Mouse (Mus musculus): ENCODE data around the gene Repin1. TPM values are rescaled to one million over a fixed set of nuclear protein-coding genes. Genes with fewer than 3 reads are reported as not detected.

Repin1 gene
- total RNA-seq (2021): 10 to 100 TPM; 67.2 to 77.6 TPM
- long read RNA-seq, experiment 1, transcript Repin1-201 (3 exons, 3,145 nt): major isoform, 6 of 31 reads
- long read RNA-seq, experiment 1, transcript Repin1-206 (2 exons, 1,265 nt): major isoform, 6 of 31 reads
- long read RNA-seq, experiment 1, partial matches to known transcripts: 2 of 31 reads
- long read RNA-seq, experiment 1, other reads (novel, unspliced or antisense): 13 of 31 reads
- long read RNA-seq, experiment 2, transcript Repin1-205 (2 exons, 989 nt): minor isoform, 5 of 26 reads
- long read RNA-seq, experiment 2, transcript Repin1-201 (3 exons, 3,145 nt): major isoform, 10 of 26 reads
- long read RNA-seq, experiment 2, transcript Repin1-204 (3 exons, 3,057 nt): minor isoform, 5 of 26 reads
- long read RNA-seq, experiment 2, partial matches to known transcripts: 1 of 26 reads
- long read RNA-seq, experiment 2, other reads (novel, unspliced or antisense): 3 of 26 reads

- peak; percentile 96 to 97 for DNase-seq (ENCODE audit: low spot score in 2 of 2)
Observed at GRCm38 (mm10) chr6:48593158-48594042, at the start of gene Repin1, which contains the start of gene Gm44965. Repin1 (plus strand) TSS chr6:48593883. Gm44965 (plus strand) TSS chr6:48593941.

- no peak for DNase-seq (ENCODE audit: low spot score in 2 of 2)
Observed at GRCm38 (mm10) chr6:48545251-48545650, 48.4 kb upstream of the Repin1 start.

- DNase-seq (ENCODE audit: low spot score in 2 of 2): no peak
Observed at GRCm38 (mm10) chr6:48546271-48546670, 47.4 kb upstream of the Repin1 start.

GRCm38 (mm10) chr6:48546858-48547257 lies 46.8 kb upstream of the Repin1 start:
- no peak for DNase-seq (ENCODE audit: low spot score in 2 of 2)

- DNase-seq (ENCODE audit: low spot score in 2 of 2): no peak
Observed at GRCm38 (mm10) chr6:48548314-48548713, 45.4 kb upstream of the Repin1 start.

- no peak for DNase-seq (ENCODE audit: low spot score in 2 of 2)
Observed at GRCm38 (mm10) chr6:48552918-48553317, 40.8 kb upstream of the Repin1 start.

- DNase-seq (ENCODE audit: low spot score in 2 of 2): no peak
Observed at GRCm38 (mm10) chr6:48553819-48554218, 39.9 kb upstream of the Repin1 start.

GRCm38 (mm10) chr6:48554280-48555103 lies 39.2 kb upstream of the Repin1 start, which contains the start of gene Lrrc61:
Lrrc61 (plus strand) TSS chr6:48554796.
- DNase-seq (ENCODE audit: low spot score in 2 of 2): peak; percentile 96 to 97

- DNase-seq (ENCODE audit: low spot score in 2 of 2): no peak
Observed at GRCm38 (mm10) chr6:48555104-48555890, 38.4 kb upstream of the Repin1 start.

GRCm38 (mm10) chr6:48555956-48556355 lies 37.7 kb upstream of the Repin1 start:
- no peak for DNase-seq (ENCODE audit: low spot score in 2 of 2)

- DNase-seq (ENCODE audit: low spot score in 2 of 2): no peak
Observed at GRCm38 (mm10) chr6:48565693-48566310, 27.9 kb upstream of the Repin1 start.

- DNase-seq (ENCODE audit: low spot score in 2 of 2): no peak
Observed at GRCm38 (mm10) chr6:48566312-48566711, 27.4 kb upstream of the Repin1 start.

GRCm38 (mm10) chr6:48568036-48568984 lies 25.4 kb upstream of the Repin1 start:
- DNase-seq (ENCODE audit: low spot score in 2 of 2): peak; percentile 51 to 55

GRCm38 (mm10) chr6:48569065-48569807 lies 24.4 kb upstream of the Repin1 start:
- no peak for DNase-seq (ENCODE audit: low spot score in 2 of 2)

GRCm38 (mm10) chr6:48572014-48572413 lies 21.7 kb upstream of the Repin1 start:
- no peak for DNase-seq (ENCODE audit: low spot score in 2 of 2)

GRCm38 (mm10) chr6:48572572-48573061 lies 21.1 kb upstream of the Repin1 start, which contains the start of gene Rarres2:
Rarres2 (minus strand) TSS chr6:48572789.
- DNase-seq (ENCODE audit: low spot score in 2 of 2): no peak

- no peak for DNase-seq (ENCODE audit: low spot score in 2 of 2)
Observed at GRCm38 (mm10) chr6:48573280-48573679, 20.4 kb upstream of the Repin1 start.
